8 mouse cellular contexts compared by ENCODE assay signal in the genomic region with DNA sequence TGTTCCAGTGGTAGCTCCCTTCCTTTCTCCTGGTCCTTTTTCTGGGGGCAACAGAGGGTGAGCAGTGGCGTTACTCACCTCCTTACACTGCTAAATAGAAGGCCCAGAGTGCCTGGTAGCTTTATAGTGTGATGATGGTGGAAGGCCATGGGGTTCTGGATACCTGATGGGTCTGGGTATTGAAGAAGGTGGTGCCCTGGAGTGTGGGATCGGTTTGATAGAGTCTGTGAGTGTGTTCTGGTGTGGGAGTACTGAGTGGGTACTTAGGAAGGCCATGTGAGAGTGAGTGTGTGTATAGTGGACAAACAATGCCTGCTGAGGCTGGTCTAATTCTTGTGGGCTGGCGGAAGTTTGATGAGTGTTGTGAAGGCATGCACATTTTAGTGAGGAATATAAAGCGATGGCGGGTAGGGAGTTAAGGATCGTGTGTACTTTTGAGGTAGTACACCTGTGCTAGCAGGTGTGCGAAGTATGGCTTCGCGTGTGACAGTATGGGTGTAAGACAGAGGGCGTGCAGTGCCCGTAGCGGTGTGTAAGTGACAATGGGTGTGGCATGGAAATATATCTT. TPM values are rescaled to one million over a fixed set of nuclear protein-coding genes. Genes with fewer than 3 reads are reported as not detected.
DNase-seq lines count a peak whose midpoint lies in the region; ATAC-seq and TF ChIP-seq lines count a peak whose summit lies in the region.

No protein-coding gene starts in this region.

- WGBS in hindbrain, postnatal 0 days = 16% methylated on average over 12 of the region's 12 CpGs
- WGBS in midbrain, embryonic 16.5 days = 16% methylated on average over 12 of the region's 12 CpGs

- DNase-seq in cerebellum, adult 11 months = peak; percentile 32
- no peak for DNase-seq in cerebellum, postnatal 36 days
- peak; percentile 11 for DNase-seq in retina, postnatal 1 day
- DNase-seq in retina, embryonic 14.5 days (ENCODE audit: low spot score) = no peak
- peak; percentile 14 for DNase-seq in hindbrain, postnatal 0 days (ENCODE audit: low spot score)
- no peak for DNase-seq in c-Kit-positive CD71-positive TER-119-positive erythroid progenitor cells, embryonic 14.5 days (ENCODE audit: low spot score)
- no peak for DNase-seq in layer of hippocampus, adult 9-11 months

- peak overlapping the region; percentile 99 for H3K27ac ChIP-seq in hindbrain, postnatal 0 days
- H3K27ac ChIP-seq in midbrain, embryonic 16.5 days (ENCODE audit: low read length) = peak overlapping the region; percentile 100

- no peak; the same call in 1 of the 2 replicates for ATAC-seq in hindbrain, postnatal 0 days
- no peak; the same call in 1 of the 2 replicates for ATAC-seq in midbrain, embryonic 16.5 days

- no peaks in the 10 kb centered on the region for H3K9me3 ChIP-seq in hindbrain, postnatal 0 days (ENCODE audit: low read length)
- no peaks in the 10 kb centered on the region for H3K9me3 ChIP-seq in midbrain, embryonic 16.5 days (replicated peaks; ENCODE audit: control insufficient read depth, low read length, poor library complexity, severe bottlenecking)

- H3K27me3 ChIP-seq in hindbrain, postnatal 0 days (ENCODE audit: insufficient read depth, low read length) = no peaks in the 10 kb centered on the region
- no peaks in the 10 kb centered on the region for H3K27me3 ChIP-seq in midbrain, embryonic 16.5 days (ENCODE audit: control insufficient read depth, insufficient read depth, low read depth, low read length)

- H3K4me1 ChIP-seq in hindbrain, postnatal 0 days (ENCODE audit: insufficient read depth, low read length) = peaks cover 40% of the 10 kb centered on the region
- peaks cover 54% of the 10 kb centered on the region for H3K4me1 ChIP-seq in midbrain, embryonic 16.5 days (ENCODE audit: control insufficient read depth, insufficient read depth, low read length)

- peak overlapping the region; percentile 92 for H3K4me2 ChIP-seq in hindbrain, postnatal 0 days (ENCODE audit: low read depth, low read length)
- peak overlapping the region; percentile 81 for H3K4me2 ChIP-seq in midbrain, embryonic 16.5 days (ENCODE audit: low read length)

- H3K4me3 ChIP-seq in hindbrain, postnatal 0 days (ENCODE audit: low read length) = peak overlapping the region; percentile 82
- H3K4me3 ChIP-seq in midbrain, embryonic 16.5 days (ENCODE audit: low read depth, low read length) = peak overlapping the region; percentile 75

- H3K36me3 ChIP-seq in hindbrain, postnatal 0 days (ENCODE audit: insufficient read depth, low read length) = peaks cover 9% of the 10 kb centered on the region
- H3K36me3 ChIP-seq in midbrain, embryonic 16.5 days (ENCODE audit: control insufficient read depth, insufficient read depth, low read length) = peaks cover 11% of the 10 kb centered on the region

- peak overlapping the region; percentile 33; the same call in 1 of the 2 replicates for H3K9ac ChIP-seq in hindbrain, postnatal 0 days (replicated peaks; ENCODE audit: low read length)
- H3K9ac ChIP-seq in midbrain, embryonic 16.5 days (ENCODE audit: low read depth, low read length) = peak overlapping the region; percentile 50

- no peak for TF ChIP-seq CTCF in hindbrain, postnatal 0 days (IDR thresholded peaks at IDR 0.05; ENCODE audit: low read depth)

RNA-seq across cellular contexts. Expression of a gene that starts 13.7 kb away (rescaled TPM):
- 153 and 155 TPM in 2 replicates for total RNA-seq in hindbrain, postnatal 0 days (2014; rRNA removed)
- 28.2 and 30.6 TPM in 2 replicates for polyA plus RNA-seq in hindbrain, postnatal 0 days (2015; fragmentation: Nextera tagmentation; extraction: Ambion mirVana)
- polyA plus RNA-seq in midbrain, embryonic 16.5 days (2015; fragmentation: Nextera tagmentation; extraction: Ambion mirVana) = 33.8 and 38.8 TPM in 2 replicates

RNA-seq across cellular contexts. Expression of a gene that starts 16.5 kb away (rescaled TPM):
- total RNA-seq in hindbrain, postnatal 0 days (2014; rRNA removed) = 534 and 592 TPM in 2 replicates
- 469 and 484 TPM in 2 replicates for polyA plus RNA-seq in hindbrain, postnatal 0 days (2015; fragmentation: Nextera tagmentation; extraction: Ambion mirVana)
- 672 and 703 TPM in 2 replicates for polyA plus RNA-seq in midbrain, embryonic 16.5 days (2015; fragmentation: Nextera tagmentation; extraction: Ambion mirVana)

RNA-seq across cellular contexts. Expression of a gene that starts 20.0 kb away (rescaled TPM):
- total RNA-seq in hindbrain, postnatal 0 days (2014; rRNA removed) = 0.93 and 1.4 TPM in 2 replicates
- polyA plus RNA-seq in hindbrain, postnatal 0 days (2015; fragmentation: Nextera tagmentation; extraction: Ambion mirVana) = 3.1 and 3.6 TPM in 2 replicates
- polyA plus RNA-seq in midbrain, embryonic 16.5 days (2015; fragmentation: Nextera tagmentation; extraction: Ambion mirVana) = 4.3 and 5.6 TPM in 2 replicates

RNA-seq across cellular contexts. Expression of a gene that starts 24.7 kb away (rescaled TPM):
- 56.6 and 88.3 TPM in 2 replicates for total RNA-seq in hindbrain, postnatal 0 days (2014; rRNA removed)
- 104 and 106 TPM in 2 replicates for polyA plus RNA-seq in hindbrain, postnatal 0 days (2015; fragmentation: Nextera tagmentation; extraction: Ambion mirVana)
- 83.8 and 98.0 TPM in 2 replicates for polyA plus RNA-seq in midbrain, embryonic 16.5 days (2015; fragmentation: Nextera tagmentation; extraction: Ambion mirVana)

RNA-seq across cellular contexts. Expression of a gene that starts 30.7 kb away (rescaled TPM):
- 19.0 and 20.8 TPM in 2 replicates for total RNA-seq in hindbrain, postnatal 0 days (2014; rRNA removed)
- polyA plus RNA-seq in hindbrain, postnatal 0 days (2015; fragmentation: Nextera tagmentation; extraction: Ambion mirVana) = 3.0 and 3.7 TPM in 2 replicates
- 2.3 and 2.8 TPM in 2 replicates for polyA plus RNA-seq in midbrain, embryonic 16.5 days (2015; fragmentation: Nextera tagmentation; extraction: Ambion mirVana)

Comparison
In these comparisons a context has a peak if more than half of its experiments do, and no peak if none do; other contexts are left out.
1. DNase-seq: peak in cerebellum, adult 11 months (single experiment), retina, postnatal 1 day (single experiment) and hindbrain, postnatal 0 days (single experiment); none in cerebellum, postnatal 36 days (0 of 2), retina, embryonic 14.5 days (single experiment), c-Kit-positive CD71-positive TER-119-positive erythroid progenitor cells, embryonic 14.5 days (single experiment) and layer of hippocampus, adult 9-11 months (single experiment).